Mouse (Mus musculus): ENCODE data around the gene Pgpep1l.
"Not testable (repeated sequence)": the region's sequence is repeated elsewhere in the genome, so short reads cannot be mapped to it uniquely, and the experiment has no call there.

Gene Pgpep1l

GRCm38 (mm10) chr7:68282304-68283132 is 18.5 kb upstream of the Pgpep1l start:
- DNase-seq (ENCODE audit: low spot score), result peak; percentile 62

GRCm38 (mm10) chr7:68281341-68281740 is 17.3 kb upstream of the Pgpep1l start:
- peak; percentile 80 for DNase-seq (ENCODE audit: low spot score)

GRCm38 (mm10) chr7:68280352-68280869 is 16.4 kb upstream of the Pgpep1l start:
- peak; percentile 68 for DNase-seq (ENCODE audit: low spot score)

GRCm38 (mm10) chr7:68279481-68279880 is 15.4 kb upstream of the Pgpep1l start:
- DNase-seq (ENCODE audit: low spot score), result no peak

- DNase-seq (ENCODE audit: low spot score), result peak; percentile 76
Observed at GRCm38 (mm10) chr7:68278908-68279307, 14.9 kb upstream of the Pgpep1l start.

- no peak for DNase-seq (ENCODE audit: low spot score)
Observed at GRCm38 (mm10) chr7:68278385-68278784, 14.4 kb upstream of the Pgpep1l start.

GRCm38 (mm10) chr7:68277897-68278270 is 13.9 kb upstream of the Pgpep1l start:
- DNase-seq (ENCODE audit: low spot score), result no peak

GRCm38 (mm10) chr7:68277054-68277896 is 13.2 kb upstream of the Pgpep1l start:
- peak; percentile 64 for DNase-seq (ENCODE audit: low spot score)

GRCm38 (mm10) chr7:68275838-68276731 is 12.1 kb upstream of the Pgpep1l start:
- DNase-seq (ENCODE audit: low spot score), result peak; percentile 87

GRCm38 (mm10) chr7:68275445-68275837 is 11.4 kb upstream of the Pgpep1l start:
- DNase-seq (ENCODE audit: low spot score), result not testable (repeated sequence)

- no peak for DNase-seq (ENCODE audit: low spot score)
Observed at GRCm38 (mm10) chr7:68274951-68275350, 10.9 kb upstream of the Pgpep1l start.

GRCm38 (mm10) chr7:68274218-68274617 is 10.2 kb upstream of the Pgpep1l start:
- no peak for DNase-seq (ENCODE audit: low spot score)

- no peak for DNase-seq (ENCODE audit: low spot score)
Observed at GRCm38 (mm10) chr7:68273515-68273914, 9.5 kb upstream of the Pgpep1l start, which contains the start of gene Fam169b. TSS of gene Fam169b (plus strand) at chr7:68273839.

GRCm38 (mm10) chr7:68272607-68273006 is 8.6 kb upstream of the Pgpep1l start:
- no peak for DNase-seq (ENCODE audit: low spot score)

GRCm38 (mm10) chr7:68271816-68272215 is 7.8 kb upstream of the Pgpep1l start:
- no peak for DNase-seq (ENCODE audit: low spot score)

- DNase-seq (ENCODE audit: low spot score), result no peak
Observed at GRCm38 (mm10) chr7:68270551-68270950, 6.5 kb upstream of the Pgpep1l start.

- no peak for DNase-seq (ENCODE audit: low spot score)
Observed at GRCm38 (mm10) chr7:68266691-68267090, 2.7 kb upstream of the Pgpep1l start.

- no peak for DNase-seq (ENCODE audit: low spot score)
Observed at GRCm38 (mm10) chr7:68265391-68265790, 1.4 kb upstream of the Pgpep1l start.

- DNase-seq (ENCODE audit: low spot score), result peak; percentile 94
Observed at GRCm38 (mm10) chr7:68264531-68264930, 498 bp upstream of the Pgpep1l start.

- no peak for DNase-seq (ENCODE audit: low spot score)
Observed at GRCm38 (mm10) chr7:68263346-68264027, 546 bp downstream of the Pgpep1l start.

GRCm38 (mm10) chr7:68262612-68263200 is 1.3 kb downstream of the Pgpep1l start:
- no peak for DNase-seq (ENCODE audit: low spot score)
